Mouse (Mus musculus) hindbrain, embryonic 14.5 days (tissue): ENCODE results near the gene Cdcp1. TPM values are rescaled to one million over a fixed set of nuclear protein-coding genes. Genes with fewer than 3 reads are reported as not detected.

ENCODE experiments used
- ATAC-seq: fragments of 200-750 bp; cut with Nextera tagmentation; 2 replicates; pipeline ENCODE4 v1.8.0; 2017; ENCODE audit warnings: moderate number of reproducible peaks, mild to moderate bottlenecking, moderate TSS enrichment, moderate library complexity; ENCODE audit not compliant: low FRiP score
- DNase-seq: peaks from one replicate; pipeline ENCODE4 v3.0.0-alpha.2; 2015; ENCODE audit warnings: low spot score
- H3K27ac ChIP-seq: fragments of 300-500 bp; sonication (generic); 2 replicates; pipeline ENCODE4 v1.5.1; 2014; ENCODE audit warnings: mild to moderate bottlenecking, moderate library complexity
- H3K27me3 ChIP-seq: fragments of 300-500 bp; sonication (generic); 2 replicates; pipeline ENCODE4 v1.6.1; 2014; ENCODE audit warnings: mild to moderate bottlenecking, low read length, mixed read lengths; ENCODE audit not compliant: control insufficient read depth, insufficient read depth
- H3K36me3 ChIP-seq: fragments of 300-500 bp; sonication (generic); replicated peaks from 2 replicates; pipeline ENCODE4 v1.6.1; 2014; ENCODE audit not compliant: control insufficient read depth, insufficient read depth
- H3K4me1 ChIP-seq: fragments of 300-500 bp; sonication (generic); replicated peaks from 2 replicates; pipeline ENCODE4 v1.6.1; 2014; ENCODE audit warnings: antibody characterized with exemption, low read length, mixed read lengths; ENCODE audit not compliant: control insufficient read depth, insufficient read depth
- H3K4me2 ChIP-seq: fragments of 300-500 bp; sonication (generic); replicated peaks from 2 replicates; pipeline ENCODE4 v1.6.1; 2014; ENCODE audit warnings: mild to moderate bottlenecking, moderate library complexity
- H3K4me3 ChIP-seq: fragments of 300-500 bp; sonication (generic); replicated peaks from 2 replicates; pipeline ENCODE4 v1.5.1; 2014; ENCODE audit warnings: mild to moderate bottlenecking, low read length
- H3K9ac ChIP-seq: fragments of 300-500 bp; sonication (generic); 2 replicates; pipeline ENCODE4 v1.6.1; 2014
- H3K9me3 ChIP-seq: fragments of 300-500 bp; sonication (generic); 2 replicates; pipeline ENCODE4 v1.6.1; 2016; ENCODE audit warnings: low read length; ENCODE audit not compliant: control insufficient read depth
- WGBS: fragments of 180-500 bp; shearing (Covaris S2); extraction: QIAGEN DNeasy Blood & Tissue Kit; methylation state at CpG from one replicate; pipeline ENCODE4 v1.1.7; 2014; 5-methylcytosine and 5-hydroxymethylcytosine counted together
- polyA plus RNA-seq: library from polyadenylated mRNA; unstranded; fragments of >200 nt; fragmentation: Nextera tagmentation; extraction: Ambion mirVana; gene quantifications from 2 replicates; pipeline ENCODE4 v1.2.1, GENCODE M21; 2014

The Cdcp1 gene
- polyA plus RNA-seq, 1 experiment from 2014 or later = 0.33 TPM

DNA sequence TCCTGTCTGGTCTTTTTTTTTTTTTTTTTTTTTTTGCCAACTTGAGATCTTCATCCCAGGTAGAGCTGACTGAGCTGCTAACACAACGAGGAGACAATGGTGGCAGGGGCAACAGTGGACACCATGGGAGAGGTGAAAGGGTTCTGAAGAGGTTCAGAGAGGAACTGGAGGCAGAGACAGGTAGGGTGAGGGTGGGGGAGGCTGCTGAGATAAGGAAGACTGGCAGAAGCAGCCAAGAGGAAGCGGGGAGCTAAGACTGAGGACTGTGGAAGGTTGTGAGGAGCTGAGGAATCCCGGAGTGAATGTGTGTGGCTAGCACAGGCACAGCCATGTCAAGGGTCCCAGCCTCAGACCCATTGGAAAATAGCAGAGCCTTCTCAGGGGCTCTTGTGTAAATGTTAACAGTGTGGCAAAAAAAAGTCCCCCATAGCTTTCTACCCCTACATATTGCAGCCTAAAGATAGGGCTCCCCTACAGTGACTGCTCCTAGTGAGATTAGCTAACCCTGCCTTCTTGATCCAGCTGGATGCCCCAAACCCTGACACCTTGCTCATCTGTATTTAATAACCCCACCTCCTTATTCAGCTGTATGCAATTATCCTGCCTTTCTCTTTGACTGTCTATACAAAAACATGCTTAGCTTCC lies 11.4 kb upstream of the Cdcp1 start:
- Histone ChIP-seq H3K9ac (no peak overlapping the region), H3K4me2 (no peak overlapping the region), H3K9me3 (no peaks in the 10 kb centered on the region), H3K27ac (no peak overlapping the region), H3K4me3 (no peak overlapping the region), H3K4me1 (no peaks in the 10 kb centered on the region), H3K36me3 (no peaks in the 10 kb centered on the region), H3K27me3 (no peaks in the 10 kb centered on the region)
- ATAC-seq (no peak), DNase-seq (no peak)
- WGBS = 87% methylated on average over 3 of the region's 3 CpGs

DNA sequence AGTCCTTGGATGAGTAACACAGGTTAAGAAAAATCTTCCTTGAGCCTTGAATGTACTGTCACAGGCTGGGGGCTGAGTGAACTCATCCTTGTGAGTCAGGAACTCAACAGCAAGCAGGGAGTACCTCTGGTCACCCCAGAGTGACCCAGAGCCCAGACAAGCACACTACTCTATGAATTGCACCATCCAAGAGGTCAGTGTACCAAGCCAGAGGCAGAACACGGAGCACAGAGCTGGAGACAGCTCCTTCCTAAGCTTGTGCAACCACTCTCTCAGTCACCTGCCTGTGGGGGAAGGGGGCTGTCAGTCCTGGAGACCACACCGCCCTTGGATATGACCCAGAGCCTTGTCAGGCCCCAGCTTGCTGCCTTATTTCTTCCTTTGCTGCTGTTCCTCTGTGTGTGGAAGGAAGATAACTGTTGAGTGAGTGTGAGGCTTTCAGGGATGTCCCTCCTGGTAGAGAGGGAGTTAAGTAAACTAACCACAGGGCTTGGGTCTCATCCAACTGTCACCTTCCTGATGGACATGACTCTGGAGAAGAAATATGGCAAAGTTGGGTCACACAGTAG lies 9.1 kb upstream of the Cdcp1 start:
- H3K9ac ChIP-seq = no peak overlapping the region
- H3K4me1 ChIP-seq = no peaks in the 10 kb centered on the region
- H3K4me3 ChIP-seq = no peak overlapping the region
- no peaks in the 10 kb centered on the region for H3K27me3 ChIP-seq
- no peaks in the 10 kb centered on the region for H3K36me3 ChIP-seq
- H3K27ac ChIP-seq = no peak overlapping the region
- ATAC-seq (no peak), DNase-seq (no peak)
- no peak overlapping the region for H3K4me2 ChIP-seq
- no peaks in the 10 kb centered on the region for H3K9me3 ChIP-seq
- 84% methylated on average over 2 of the region's 2 CpGs for WGBS

DNA sequence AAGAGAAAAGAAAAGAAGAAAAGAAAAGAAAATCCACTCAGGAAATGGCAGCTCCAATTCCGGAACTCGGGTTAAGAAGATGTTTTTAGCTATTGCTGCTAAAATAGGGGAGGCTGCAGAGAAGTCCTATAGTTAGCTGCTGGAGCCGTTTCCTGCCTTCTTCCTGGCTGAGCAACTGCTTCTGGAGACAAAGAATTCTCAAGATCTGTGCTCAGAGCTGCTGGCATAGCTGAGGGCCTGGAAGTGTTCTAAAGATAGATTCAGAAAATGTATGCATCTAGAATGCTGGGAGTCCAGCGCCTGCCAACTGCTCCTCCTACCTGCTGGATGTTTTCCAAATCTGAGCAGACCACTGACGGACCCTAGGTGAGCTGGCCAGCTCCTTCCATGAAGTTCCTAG lies 4.0 kb upstream of the Cdcp1 start:
- Histone ChIP-seq H3K36me3 (no peaks in the 10 kb centered on the region), H3K27me3 (peaks cover 18% of the 10 kb centered on the region), H3K27ac (no peak overlapping the region), H3K9me3 (no peaks in the 10 kb centered on the region), H3K4me2 (no peak overlapping the region), H3K4me3 (no peak overlapping the region), H3K4me1 (peaks cover 5% of the 10 kb centered on the region; the same call in 1 of the 2 replicates), H3K9ac (no peak overlapping the region)
- no peak for ATAC-seq
- WGBS = 71% methylated on average over 5 of the region's 5 CpGs
- no peak for DNase-seq

DNA sequence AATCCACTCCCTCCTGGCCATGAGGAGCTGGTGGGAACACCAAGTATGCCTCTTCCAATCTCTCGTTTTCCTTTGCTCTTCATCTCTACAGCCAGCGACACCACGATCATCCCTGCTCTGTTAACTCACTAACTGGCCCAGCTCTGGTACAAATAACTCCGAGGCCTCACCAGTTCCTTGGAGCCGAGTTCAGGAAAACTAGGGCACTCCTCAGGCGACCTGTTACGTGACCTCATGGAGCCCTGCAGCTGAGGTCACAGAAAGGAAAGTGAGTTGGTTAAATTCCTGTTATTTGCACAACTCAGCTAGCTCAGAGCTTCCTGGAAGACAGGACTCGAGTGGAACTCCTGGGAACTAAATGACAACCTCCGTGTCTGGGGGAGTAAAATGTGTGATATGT lies 2.5 kb downstream of the Cdcp1 start:
- Histone ChIP-seq H3K36me3 (no peaks in the 10 kb centered on the region), H3K9me3 (no peaks in the 10 kb centered on the region), H3K27ac (no peak overlapping the region), H3K4me2 (no peak overlapping the region), H3K9ac (no peak overlapping the region), H3K4me1 (peaks cover 5% of the 10 kb centered on the region; the same call in 1 of the 2 replicates), H3K27me3 (peaks cover 24% of the 10 kb centered on the region), H3K4me3 (no peak overlapping the region)
- 81% methylated on average over 9 of the region's 9 CpGs for WGBS
- ATAC-seq (no peak), DNase-seq (no peak)

DNA sequence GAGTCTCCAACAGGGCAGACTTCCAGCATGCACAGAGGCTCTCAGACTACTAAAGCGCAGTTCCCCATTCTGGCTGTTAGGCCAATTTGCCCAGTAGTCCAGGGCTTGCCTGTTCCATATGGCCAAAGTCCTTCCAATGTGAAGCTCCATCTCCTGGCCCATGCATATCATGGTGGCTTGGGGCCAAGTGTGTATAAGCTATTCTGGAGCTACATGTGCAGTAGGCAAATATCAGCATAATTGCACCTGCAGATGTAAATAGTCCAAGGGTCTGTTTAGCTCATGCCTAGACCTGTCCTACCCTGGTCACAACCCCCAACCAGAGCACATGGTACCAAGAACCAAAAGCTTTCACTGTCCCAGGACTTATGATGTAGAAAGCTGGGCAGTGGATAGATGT lies 7.9 kb downstream of the Cdcp1 start:
- Histone ChIP-seq H3K4me2 (no peak overlapping the region), H3K27me3 (no peaks in the 10 kb centered on the region), H3K4me3 (no peak overlapping the region), H3K27ac (no peak overlapping the region), H3K4me1 (no peaks in the 10 kb centered on the region), H3K9ac (no peak overlapping the region), H3K9me3 (no peaks in the 10 kb centered on the region), H3K36me3 (no peaks in the 10 kb centered on the region)
- WGBS = 96% methylated on average over 1 of the region's 1 CpGs
- ATAC-seq (no peak), DNase-seq (no peak)

DNA sequence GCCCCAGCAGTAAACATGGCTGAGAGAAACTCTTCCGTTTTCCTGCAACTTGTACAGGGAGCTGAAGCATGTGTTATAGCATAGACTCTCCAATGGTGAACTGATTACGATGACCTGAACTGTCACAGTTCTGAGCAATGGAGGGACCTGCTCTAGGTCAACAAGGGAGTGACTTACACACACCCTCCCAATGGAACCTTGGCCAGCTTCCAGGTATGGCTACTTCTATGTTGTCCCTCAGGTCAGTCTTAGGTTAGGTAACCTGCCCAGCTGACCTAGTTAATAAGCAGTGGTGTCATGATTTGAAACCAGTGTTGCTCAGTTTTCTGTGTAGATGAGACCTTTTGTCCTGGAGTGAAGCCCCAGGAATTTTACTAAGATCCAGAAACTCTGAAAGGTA lies 8.9 kb downstream of the Cdcp1 start:
- H3K9me3 ChIP-seq = no peaks in the 10 kb centered on the region
- H3K9ac ChIP-seq = no peak overlapping the region
- no peaks in the 10 kb centered on the region for H3K4me1 ChIP-seq
- no peaks in the 10 kb centered on the region for H3K36me3 ChIP-seq
- H3K27ac ChIP-seq = no peak overlapping the region
- no peaks in the 10 kb centered on the region for H3K27me3 ChIP-seq
- DNase-seq (no peak), ATAC-seq (no peak)
- 92% methylated on average over 2 of the region's 2 CpGs for WGBS
- no peak overlapping the region for H3K4me2 ChIP-seq
- no peak overlapping the region for H3K4me3 ChIP-seq

DNA sequence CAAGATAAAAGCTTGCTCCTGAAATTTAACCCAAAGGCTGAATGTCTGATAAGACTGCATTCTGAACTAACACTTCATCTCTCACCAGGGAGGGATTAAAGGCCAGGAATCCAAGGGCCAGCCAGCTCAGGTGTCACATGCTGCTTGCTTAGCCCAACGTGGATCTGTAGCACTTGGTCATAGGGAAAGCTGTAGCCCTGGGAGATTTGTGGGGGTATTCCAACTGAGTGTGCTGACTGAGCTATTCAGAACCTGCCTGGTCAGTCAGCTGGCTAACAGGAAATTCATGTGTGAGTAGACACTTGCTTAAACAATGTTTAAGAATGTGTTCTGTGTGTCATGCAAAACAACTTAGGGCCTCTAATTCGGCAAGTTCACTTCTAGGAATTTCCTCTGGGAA lies 9.3 kb downstream of the Cdcp1 start:
- Histone ChIP-seq H3K4me1 (no peaks in the 10 kb centered on the region), H3K27me3 (no peaks in the 10 kb centered on the region), H3K9me3 (no peaks in the 10 kb centered on the region), H3K27ac (no peak overlapping the region), H3K9ac (no peak overlapping the region), H3K36me3 (no peaks in the 10 kb centered on the region), H3K4me3 (no peak overlapping the region), H3K4me2 (no peak overlapping the region)
- no peak for ATAC-seq
- 69% methylated on average over 2 of the region's 2 CpGs for WGBS
- no peak for DNase-seq

DNA sequence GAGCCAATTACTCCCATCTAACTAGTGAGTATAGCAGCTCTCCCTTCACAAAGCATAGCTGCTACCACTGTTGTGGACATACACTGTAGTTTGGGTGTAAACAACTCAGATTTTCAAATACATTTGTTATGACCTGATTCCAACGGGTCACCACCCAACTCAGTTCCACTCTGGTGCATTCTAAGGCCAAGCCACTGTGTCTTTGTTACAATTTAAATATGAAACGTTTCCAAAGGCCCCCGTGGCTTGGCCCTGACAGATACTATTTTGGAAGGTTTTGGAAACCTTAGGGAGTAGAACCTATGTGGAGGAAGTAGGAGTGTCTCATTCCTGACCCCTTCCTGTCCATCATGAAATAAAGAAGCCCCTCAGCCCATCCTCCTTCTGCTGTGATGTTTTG lies 15.7 kb downstream of the Cdcp1 start:
- 57% methylated on average over 3 of the region's 3 CpGs for WGBS
- H3K4me1 ChIP-seq = no peaks in the 10 kb centered on the region
- ATAC-seq = no peak

DNA sequence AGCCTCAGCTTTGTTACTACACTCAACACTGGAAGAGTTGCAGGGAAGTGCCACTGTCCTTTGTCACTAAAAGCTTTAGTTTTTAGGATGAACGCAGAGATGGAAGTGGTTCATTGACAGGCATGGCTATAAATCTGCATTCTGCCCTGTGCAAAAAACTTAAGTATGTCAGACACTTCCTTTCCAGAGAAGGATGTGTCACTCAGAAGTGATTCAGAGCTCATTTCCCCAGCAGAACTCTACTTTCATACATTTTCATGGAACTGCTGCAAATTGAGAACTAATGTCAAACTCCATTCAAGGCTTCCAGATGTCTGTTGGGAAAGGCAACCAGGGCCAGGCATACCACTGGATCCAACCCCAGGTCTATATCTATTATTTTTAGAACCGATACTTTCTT lies 27.6 kb downstream of the Cdcp1 start:
- Histone ChIP-seq H3K27me3 (no peaks in the 10 kb centered on the region), H3K4me3 (no peak overlapping the region), H3K27ac (no peak overlapping the region), H3K36me3 (no peaks in the 10 kb centered on the region), H3K4me1 (no peaks in the 10 kb centered on the region), H3K4me2 (no peak overlapping the region), H3K9me3 (no peaks in the 10 kb centered on the region), H3K9ac (no peak overlapping the region)
- DNase-seq (no peak), ATAC-seq (no peak)
- 93% methylated on average over 2 of the region's 2 CpGs for WGBS

More for the DNA sequence above, 15.7 kb downstream of the Cdcp1 start:
- H3K9ac ChIP-seq = no peak overlapping the region
- H3K9me3 ChIP-seq = no peaks in the 10 kb centered on the region
- no peaks in the 10 kb centered on the region for H3K27me3 ChIP-seq
- H3K36me3 ChIP-seq = no peaks in the 10 kb centered on the region
- no peak overlapping the region for H3K4me3 ChIP-seq
- no peak overlapping the region for H3K4me2 ChIP-seq
- H3K27ac ChIP-seq = no peak overlapping the region
- DNase-seq = no peak

DNA sequence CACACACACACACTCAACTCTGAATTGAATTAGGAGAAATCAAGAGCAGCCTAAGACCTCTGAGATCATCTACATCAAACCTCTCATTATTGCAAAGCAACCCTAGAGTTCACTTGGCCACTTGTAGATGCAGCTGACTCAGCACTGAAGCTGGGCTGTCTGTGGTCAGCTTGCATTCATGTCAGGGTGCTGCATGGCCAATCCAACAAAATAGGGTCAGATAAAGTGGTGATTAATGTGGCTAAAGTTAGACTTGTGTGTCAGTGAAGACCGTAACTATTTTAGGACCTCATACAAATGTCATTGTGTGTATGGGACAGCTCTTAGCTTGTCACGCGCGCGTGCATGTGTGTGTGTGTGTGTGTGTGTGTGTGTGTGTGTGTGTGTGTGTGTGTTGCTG lies 28.2 kb downstream of the Cdcp1 start:
- no peaks in the 10 kb centered on the region for H3K4me1 ChIP-seq
- no peak overlapping the region for H3K4me2 ChIP-seq
- no peak overlapping the region for H3K9ac ChIP-seq
- H3K36me3 ChIP-seq = no peaks in the 10 kb centered on the region
- no peaks in the 10 kb centered on the region for H3K9me3 ChIP-seq
- DNase-seq (no peak), ATAC-seq (no peak)
- H3K27ac ChIP-seq = no peak overlapping the region
- WGBS = 98% methylated on average over 5 of the region's 5 CpGs
- H3K4me3 ChIP-seq = no peak overlapping the region
- no peaks in the 10 kb centered on the region for H3K27me3 ChIP-seq
